Mouse (Mus musculus) liver, adult 2 months (tissue): ENCODE results near the gene Hsd17b12.

Experiments used
- CTCF ChIP-seq: fragments of 200-500 bp; IDR thresholded peaks from 2 replicates; pipeline ENCODE4 v1.5.1; 2011; ENCODE audit warnings: low read depth, low read length, control low read depth
- POLR2A ChIP-seq: fragments of 200-500 bp; IDR thresholded peaks from 2 replicates; pipeline ENCODE4 v1.6.1; 2011; ENCODE audit warnings: low read length, control low read depth; ENCODE audit not compliant: insufficient read depth; ENCODE audit errors: extremely low read depth

DNA sequence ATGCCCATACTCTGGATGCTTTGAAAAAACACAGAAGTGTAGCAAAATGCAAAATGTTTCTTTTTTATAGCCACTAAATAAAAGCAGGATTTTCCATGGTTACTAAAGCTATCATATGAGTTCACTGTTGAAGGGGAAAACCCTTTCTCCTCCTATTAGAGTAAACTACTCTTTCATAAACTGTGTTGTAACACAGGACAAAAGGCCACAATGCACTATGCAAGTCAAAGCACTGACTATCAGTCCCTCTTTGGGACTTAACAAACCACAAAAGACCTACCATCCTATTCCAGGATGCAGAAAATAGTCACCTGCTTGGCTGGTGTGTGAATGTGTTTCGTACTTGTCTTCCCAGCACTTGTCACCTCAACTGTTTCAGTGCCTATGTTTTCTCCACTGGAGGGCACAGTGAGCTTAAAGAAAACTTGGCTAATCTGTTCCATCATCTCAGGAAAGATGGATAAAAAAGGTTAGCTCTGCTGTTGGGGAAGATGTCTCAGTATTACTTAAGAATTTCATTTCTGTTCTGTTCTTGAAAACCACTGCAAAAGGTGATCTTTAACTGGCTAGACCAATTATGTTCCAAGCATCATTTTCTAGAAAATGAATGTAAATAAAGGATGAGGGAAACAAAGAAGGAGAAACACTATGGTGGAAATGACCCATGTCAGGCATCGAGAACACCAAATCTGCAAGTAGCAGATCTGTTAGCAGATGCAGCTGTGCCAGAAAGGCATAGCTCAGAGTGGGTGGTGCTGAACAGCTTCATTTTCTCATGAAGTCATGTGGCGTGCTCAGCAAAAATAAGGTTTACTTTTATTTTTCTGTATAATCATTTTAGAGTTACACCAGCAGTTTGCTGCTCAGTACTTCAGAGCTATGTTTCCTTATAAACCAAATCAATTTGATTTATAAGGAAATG, 19.0 kb downstream of the Hsd17b12 start:
- no peak for TF ChIP-seq POLR2A
- TF ChIP-seq CTCF: no peak
